Mouse (Mus musculus): ENCODE measurements around the gene Gm47429. TPM values are rescaled to one million over a fixed set of nuclear protein-coding genes. Genes with fewer than 3 reads are reported as not detected.
"Not testable (repeated sequence)": the region's sequence is repeated elsewhere in the genome, so short reads cannot be mapped to it uniquely, and the experiment has no call there.

The Gm47429 gene
- not detected in 2 replicates for polyA plus RNA-seq (2012; rRNA removed)

DNA sequence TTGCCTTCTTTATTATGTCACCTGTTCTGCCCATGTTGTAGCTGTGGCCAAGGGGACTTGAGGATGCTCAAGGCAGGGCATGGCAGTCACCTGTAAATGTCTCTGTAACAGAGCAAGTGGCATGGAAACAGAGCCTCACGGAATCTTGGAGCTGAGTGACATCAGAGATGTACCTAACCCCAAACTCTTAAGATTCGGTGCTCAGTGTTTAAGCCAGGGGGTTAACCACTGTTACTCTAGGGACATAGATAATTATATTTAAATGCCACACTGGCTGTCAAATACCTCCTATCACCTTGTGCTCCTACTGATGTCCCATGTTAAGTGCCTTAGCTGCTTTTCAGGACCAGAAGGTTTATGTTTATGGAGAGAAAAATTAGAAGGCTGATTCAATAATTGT, at the start of gene Gm47429:
Gm47429 (minus strand) TSS at position 101 of the 400 bp plus-strand sequence.
- WGBS, result 86% methylated on average over 2 of the region's 2 CpGs
- DNase-seq (ENCODE audit: low read depth, low spot score), result no peak

- not testable (repeated sequence) for DNase-seq (ENCODE audit: low read depth, low spot score)
Observed at GRCm38 (mm10) chr13:50488510-50488909, 44.8 kb upstream of the Gm47429 start.

- DNase-seq (ENCODE audit: low read depth, low spot score), result no peak
- WGBS, result 56% methylated on average over 4 of the region's 4 CpGs
Observed at GRCm38 (mm10) chr13:50467007-50467406, 23.3 kb upstream of the Gm47429 start, which contains the start of gene Nutm2. Gene Nutm2, plus strand, starts transcription at chr13:50467307.

DNA sequence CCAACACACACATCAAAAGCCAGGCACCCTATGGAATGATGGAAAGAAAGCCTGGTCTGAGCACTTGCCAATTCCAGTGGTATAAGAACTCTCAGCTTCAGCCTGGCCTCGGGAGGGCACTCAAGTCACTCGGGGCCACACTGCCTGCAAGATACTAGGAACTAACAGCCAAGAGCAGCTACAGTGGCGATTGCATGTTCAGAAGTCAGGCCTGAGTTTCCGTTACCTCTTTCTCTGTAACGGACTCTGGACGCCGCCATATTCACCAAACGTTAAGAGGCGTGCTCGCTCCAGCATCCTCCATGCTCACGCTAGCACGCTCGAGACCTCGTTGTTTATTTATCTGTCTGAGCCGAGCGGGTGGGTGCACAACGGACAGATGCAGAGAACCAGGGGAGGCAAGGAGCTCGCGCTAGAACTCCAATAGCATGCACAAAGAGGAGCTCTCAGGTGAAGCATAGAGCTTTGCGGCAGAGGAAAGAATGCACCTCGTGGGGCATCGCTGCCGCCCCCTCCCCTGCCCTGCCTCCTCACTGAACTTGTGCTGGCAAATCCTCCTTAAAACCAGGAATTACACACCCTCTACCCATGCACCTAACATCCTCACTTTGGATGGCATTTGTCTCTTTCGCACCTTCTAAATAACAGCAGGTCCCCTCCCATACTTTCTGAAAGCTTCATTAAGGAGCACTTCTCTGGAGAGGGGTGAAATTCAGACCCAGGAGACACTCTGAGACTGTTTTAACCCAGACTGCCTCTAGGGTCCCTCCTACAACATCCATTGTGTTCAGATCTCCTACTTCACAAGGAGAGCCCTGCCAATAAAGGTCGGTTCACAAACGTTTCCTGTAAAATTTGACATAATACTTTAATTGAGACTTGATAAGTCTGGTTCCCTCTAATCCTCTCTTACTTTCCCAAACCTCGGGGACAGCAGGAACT, 21.2 kb upstream of the Gm47429 start:
- WGBS, result 28% methylated on average over 27 of the region's 27 CpGs
- no peak for DNase-seq (ENCODE audit: low read depth, low spot score)

DNA sequence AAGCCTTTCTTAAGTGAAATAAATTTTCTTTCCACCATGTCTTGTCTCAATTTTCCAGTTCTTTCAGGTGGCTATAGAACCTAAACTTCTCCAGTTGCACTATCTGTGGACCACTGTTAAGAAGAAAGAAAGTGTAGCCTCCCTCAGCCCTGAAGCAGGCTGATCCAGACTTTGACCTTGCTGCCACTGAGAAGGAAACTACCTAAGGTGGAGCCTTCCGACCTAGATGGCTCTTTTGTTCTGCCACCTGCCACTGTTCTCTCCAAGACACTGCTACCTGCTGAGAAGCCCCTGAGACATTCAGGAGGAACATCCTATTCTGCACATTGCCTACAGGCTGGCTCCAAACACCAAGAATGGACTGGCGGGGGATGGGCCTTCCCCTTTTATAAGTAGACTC, 16.7 kb upstream of the Gm47429 start:
- WGBS, result 59% methylated on average over 2 of the region's 2 CpGs
- DNase-seq (ENCODE audit: low read depth, low spot score), result not testable (repeated sequence)

DNA sequence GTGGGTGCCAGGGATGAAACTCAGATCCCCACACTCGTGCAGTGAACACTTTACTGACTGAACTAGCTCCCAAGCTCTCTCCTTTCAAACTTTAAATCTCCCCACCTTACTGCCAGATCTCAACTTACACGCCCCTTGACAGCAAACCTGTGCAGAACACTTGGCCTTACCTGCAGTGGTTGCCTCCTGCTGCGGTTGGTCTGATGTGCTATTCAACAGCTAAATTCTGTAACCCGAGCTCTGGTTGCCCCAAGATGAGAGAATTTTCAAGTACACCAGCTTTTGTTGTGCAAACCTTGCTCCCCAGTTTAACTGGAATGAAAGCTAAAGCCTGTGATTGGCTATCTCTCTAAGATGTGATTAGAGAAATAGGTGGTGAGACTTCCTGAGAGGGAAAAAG, 9.7 kb upstream of the Gm47429 start:
- DNase-seq (ENCODE audit: low read depth, low spot score), result no peak
- WGBS, result 28% methylated on average over 4 of the region's 4 CpGs

GRCm38 (mm10) chr13:50452266-50452665, 8.6 kb upstream of the Gm47429 start:
- DNase-seq (ENCODE audit: low read depth, low spot score), result not testable (repeated sequence)
- WGBS, result 63% methylated on average over 9 of the region's 9 CpGs

DNA sequence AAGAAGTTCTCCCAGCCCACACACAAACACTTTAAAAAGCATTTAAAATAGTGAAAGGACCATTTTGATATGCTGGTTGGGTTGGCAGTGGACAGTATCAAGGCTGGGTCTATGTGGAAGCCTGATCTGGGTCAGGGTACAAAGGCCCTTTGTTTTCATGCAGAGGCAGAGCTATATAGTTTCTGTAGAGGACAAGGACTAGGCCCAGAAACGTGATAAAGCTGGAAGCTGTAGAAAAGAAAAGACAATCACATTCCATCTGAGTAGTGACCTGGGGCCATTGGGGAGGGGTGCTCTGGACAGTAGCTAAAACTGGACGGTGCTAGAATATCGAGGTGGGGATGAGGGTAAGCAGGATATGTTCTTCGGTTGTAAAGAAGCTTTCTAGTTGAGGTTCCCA, 1.5 kb upstream of the Gm47429 start:
- no peak for DNase-seq (ENCODE audit: low read depth, low spot score)
- 63% methylated on average over 4 of the region's 4 CpGs for WGBS

DNA sequence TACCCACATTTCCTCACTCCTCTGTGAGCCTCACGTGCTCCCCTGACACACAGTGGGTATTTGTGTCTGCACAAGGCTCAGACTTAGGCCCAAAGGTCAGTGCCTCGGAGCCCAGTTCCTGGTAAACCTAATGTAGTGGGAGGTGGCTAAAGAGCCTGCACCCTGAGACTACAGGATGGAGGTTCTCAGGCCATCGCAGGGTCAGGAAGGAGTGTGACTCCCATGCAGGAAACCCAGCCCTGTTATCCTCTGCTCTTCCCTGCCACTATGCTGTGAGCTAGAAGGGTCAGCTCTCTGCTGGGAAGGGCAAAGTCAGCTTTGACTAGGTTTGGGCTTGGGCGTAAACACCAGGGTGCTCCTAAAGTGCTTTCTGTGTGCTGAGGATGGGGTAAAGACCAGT, 17.0 kb downstream of the Gm47429 start:
- 86% methylated on average over 4 of the region's 4 CpGs for WGBS
- DNase-seq (ENCODE audit: low read depth, low spot score), result no peak

- 93% methylated on average over 2 of the region's 2 CpGs for WGBS
- no peak for DNase-seq (ENCODE audit: low read depth, low spot score)
Observed at GRCm38 (mm10) chr13:50424517-50424916, 19.2 kb downstream of the Gm47429 start.

DNA sequence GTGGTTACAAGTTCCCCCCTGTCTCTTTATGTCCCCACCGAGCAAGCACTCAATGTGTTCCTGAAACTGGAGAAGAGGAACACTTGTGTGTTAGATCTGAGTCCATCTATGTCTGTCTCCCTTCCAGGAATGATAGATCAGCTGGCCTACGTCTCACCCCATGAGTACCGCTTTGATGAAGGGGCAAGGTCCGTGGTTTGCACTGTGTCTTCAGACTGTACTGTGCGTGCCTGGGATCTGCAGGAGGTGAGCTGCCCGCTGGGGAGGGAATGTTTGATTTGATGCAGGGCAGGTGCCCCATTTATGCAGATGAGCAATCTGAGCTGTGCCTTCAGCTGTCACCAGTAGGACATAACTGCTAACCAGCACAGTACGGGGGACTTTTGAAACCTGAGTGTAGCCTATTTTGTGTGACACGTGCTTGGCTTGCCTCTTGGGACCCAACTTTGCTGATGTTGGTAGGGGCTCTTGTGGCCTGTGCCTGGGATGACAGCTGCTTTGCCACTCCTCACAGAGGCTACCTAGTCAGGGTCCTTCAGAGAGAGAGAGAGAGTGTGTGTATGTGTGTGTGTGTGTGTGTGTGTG, 20.0 kb downstream of the Gm47429 start:
- DNase-seq (ENCODE audit: low read depth, low spot score), result no peak
- 91% methylated on average over 8 of the region's 8 CpGs for WGBS

GRCm38 (mm10) chr13:50418421-50418820, 25.3 kb downstream of the Gm47429 start:
- DNase-seq (ENCODE audit: low read depth, low spot score), result no peak

GRCm38 (mm10) chr13:50417389-50418183, 26.1 kb downstream of the Gm47429 start, which contains the start of gene Fbxw17:
Gene Fbxw17, plus strand, starts transcription at chr13:50417864.
- WGBS, result 9% methylated on average over 35 of the region's 35 CpGs
- peak; percentile 46 for DNase-seq (ENCODE audit: low read depth, low spot score)

More at GRCm38 (mm10) chr13:50418421-50418820, 25.3 kb downstream of the Gm47429 start:
- WGBS, result 44% methylated on average over 3 of the region's 3 CpGs

Other genes with a start within 250 kb of the Gm47429 start
- gene Gm906, start 193.6 kb downstream of the Gm47429 start, polyA plus RNA-seq (2012; rRNA removed), result not detected in 2 replicates
- 20.4 and 20.7 TPM in 2 replicates for gene Fbxw17, start 26.0 kb downstream of the Gm47429 start, polyA plus RNA-seq (2012; rRNA removed)
- not detected in 2 replicates for gene Nutm2, start 23.4 kb upstream of the Gm47429 start, polyA plus RNA-seq (2012; rRNA removed)
- not detected in 2 replicates for gene Gm904, start 199.3 kb upstream of the Gm47429 start, polyA plus RNA-seq (2012; rRNA removed)

Data from large intestine, adult 2 months (tissue).